Mouse (Mus musculus): ENCODE results near the gene Ptprm.

The Ptprm gene

GRCm38 (mm10) chr17:66991815-66992214 is 362.4 kb downstream of the Ptprm start:
- no peak for DNase-seq (ENCODE audit: extremely low spot score, low spot score)

GRCm38 (mm10) chr17:66990761-66991160 is 363.5 kb downstream of the Ptprm start:
- DNase-seq (ENCODE audit: extremely low spot score, low spot score) = no peak

GRCm38 (mm10) chr17:66988014-66988413 is 366.2 kb downstream of the Ptprm start:
- DNase-seq (ENCODE audit: extremely low spot score, low spot score) = no peak

GRCm38 (mm10) chr17:66981649-66982048 is 372.6 kb downstream of the Ptprm start:
- no peak for DNase-seq (ENCODE audit: extremely low spot score, low spot score)

- no peak for DNase-seq (ENCODE audit: extremely low spot score, low spot score)
Observed at GRCm38 (mm10) chr17:66979971-66980370, 374.3 kb downstream of the Ptprm start.

GRCm38 (mm10) chr17:66976490-66976889 is 377.8 kb downstream of the Ptprm start:
- DNase-seq (ENCODE audit: extremely low spot score, low spot score) = no peak

GRCm38 (mm10) chr17:66972976-66973375 is 381.3 kb downstream of the Ptprm start:
- no peak for DNase-seq (ENCODE audit: extremely low spot score, low spot score)

- DNase-seq (ENCODE audit: extremely low spot score, low spot score) = no peak
Observed at GRCm38 (mm10) chr17:66960986-66961385, 393.3 kb downstream of the Ptprm start.

GRCm38 (mm10) chr17:66960557-66960956 is 393.7 kb downstream of the Ptprm start:
- no peak for DNase-seq (ENCODE audit: extremely low spot score, low spot score)

GRCm38 (mm10) chr17:66959815-66960214 is 394.4 kb downstream of the Ptprm start:
- no peak for DNase-seq (ENCODE audit: extremely low spot score, low spot score)

GRCm38 (mm10) chr17:66958766-66959165 is 395.5 kb downstream of the Ptprm start:
- DNase-seq (ENCODE audit: extremely low spot score, low spot score) = no peak

- no peak for DNase-seq (ENCODE audit: extremely low spot score, low spot score)
Observed at GRCm38 (mm10) chr17:66944498-66944897, 409.8 kb downstream of the Ptprm start.

- DNase-seq (ENCODE audit: extremely low spot score, low spot score) = no peak
Observed at GRCm38 (mm10) chr17:66943539-66943938, 410.7 kb downstream of the Ptprm start.

- no peak for DNase-seq (ENCODE audit: extremely low spot score, low spot score)
Observed at GRCm38 (mm10) chr17:66925611-66926010, 428.6 kb downstream of the Ptprm start.

GRCm38 (mm10) chr17:66914696-66915095 is 439.6 kb downstream of the Ptprm start:
- DNase-seq (ENCODE audit: extremely low spot score, low spot score) = no peak

GRCm38 (mm10) chr17:66912533-66912932 is 441.7 kb downstream of the Ptprm start:
- no peak for DNase-seq (ENCODE audit: extremely low spot score, low spot score)

GRCm38 (mm10) chr17:66912120-66912519 is 442.1 kb downstream of the Ptprm start:
- no peak for DNase-seq (ENCODE audit: extremely low spot score, low spot score)

GRCm38 (mm10) chr17:66909901-66910300 is 444.4 kb downstream of the Ptprm start:
- DNase-seq (ENCODE audit: extremely low spot score, low spot score) = no peak

GRCm38 (mm10) chr17:66908921-66909320 is 445.3 kb downstream of the Ptprm start:
- DNase-seq (ENCODE audit: extremely low spot score, low spot score) = no peak

GRCm38 (mm10) chr17:66894181-66894580 is 460.1 kb downstream of the Ptprm start:
- DNase-seq (ENCODE audit: extremely low spot score, low spot score) = no peak

GRCm38 (mm10) chr17:66891916-66892315 is 462.3 kb downstream of the Ptprm start:
- no peak for DNase-seq (ENCODE audit: extremely low spot score, low spot score)

- no peak for DNase-seq (ENCODE audit: extremely low spot score, low spot score)
Observed at GRCm38 (mm10) chr17:66891067-66891862, 463.0 kb downstream of the Ptprm start.

GRCm38 (mm10) chr17:66882304-66882703 is 472.0 kb downstream of the Ptprm start:
- no peak for DNase-seq (ENCODE audit: extremely low spot score, low spot score)

All from neural tube, embryonic 10.5 days (tissue).